Mouse (Mus musculus) gastrocnemius, adult 18-20 months (tissue): Measurements from ENCODE around the gene 1520401A03Rik. TPM values are rescaled to one million over a fixed set of nuclear protein-coding genes. Genes with fewer than 3 reads are reported as not detected.

ENCODE experiments used
- DNase-seq: peaks from one replicate; pipeline ENCODE4 v3.0.0; 2021; ENCODE audit warnings: low spot score
- total RNA-seq, 2 experiments: library from RNA; stranded (reverse); gene quantifications; 2 replicates each; pipeline ENCODE4 v1.2.3; 2021

1520401A03Rik gene
- total RNA-seq, 2 experiments from 2014 or later, result not detected

GRCm38 (mm10) chr17:23670516-23671074 is 52.0 kb downstream of the 1520401A03Rik start:
- peak; percentile 0 for DNase-seq

GRCm38 (mm10) chr17:23665511-23665910 is 57.1 kb downstream of the 1520401A03Rik start:
- no peak for DNase-seq

- no peak for DNase-seq
These were observed 58.0 kb downstream of the 1520401A03Rik start for GRCm38 (mm10) chr17:23664556-23665021.

- no peak for DNase-seq
These were observed 61.1 kb downstream of the 1520401A03Rik start for GRCm38 (mm10) chr17:23661526-23661925.

GRCm38 (mm10) chr17:23660876-23661200 is 61.7 kb downstream of the 1520401A03Rik start:
- DNase-seq, result no peak

GRCm38 (mm10) chr17:23660117-23660875 is 62.3 kb downstream of the 1520401A03Rik start, which contains the start of gene Bicdl2:
Gene Bicdl2, plus strand, starts transcription at chr17:23660506.
- DNase-seq, result peak; percentile 28

GRCm38 (mm10) chr17:23658450-23658849 is 64.1 kb downstream of the 1520401A03Rik start:
- no peak for DNase-seq

Other genes starting within 250 kb of the 1520401A03Rik start
- gene Vmn2r117, start 243.1 kb downstream of the 1520401A03Rik start, total RNA-seq, result not detected
- 1 to 10 TPM; 2.1 to 2.8 TPM for gene Zfp213, start 158.5 kb downstream of the 1520401A03Rik start, total RNA-seq
- 1 to 10 TPM; 2.5 to 2.9 TPM for gene Zfp13, start 123.3 kb downstream of the 1520401A03Rik start, total RNA-seq
- gene Zscan10, start 121.9 kb downstream of the 1520401A03Rik start, total RNA-seq, result not detected
- gene Mmp25, start 77.5 kb downstream of the 1520401A03Rik start, total RNA-seq, result under 1 TPM in 1 of 2 experiments, not detected in 1; 0.07 TPM
- gene Bicdl2, start 62.3 kb downstream of the 1520401A03Rik start, total RNA-seq, result not detected
- 100 to 1,000 TPM; 135 to 138 TPM for gene Hcfc1r1, start 49.2 kb downstream of the 1520401A03Rik start, total RNA-seq
- gene Thoc6, start 48.9 kb downstream of the 1520401A03Rik start, total RNA-seq, result 1 to 10 TPM; 6.9 to 9.9 TPM
- 10 to 100 TPM; 19.6 to 99.5 TPM for gene Tnfrsf12a, start 45.3 kb downstream of the 1520401A03Rik start, total RNA-seq
- gene Cldn6, start 43.5 kb downstream of the 1520401A03Rik start, total RNA-seq, result not detected
- under 1 TPM in 1 of 2 experiments, not detected in 1; 0.21 TPM for gene Cldn9, start 38.8 kb downstream of the 1520401A03Rik start, total RNA-seq
- gene Pkmyt1, start 3.6 kb upstream of the 1520401A03Rik start, total RNA-seq, result under 1 TPM; 0.32 to 0.57 TPM
- gene Paqr4, start 18.1 kb upstream of the 1520401A03Rik start, total RNA-seq, result 1 to 10 TPM; 2.3 to 2.8 TPM
- gene Kremen2, start 23.1 kb upstream of the 1520401A03Rik start, total RNA-seq, result not detected
- gene Flywch1, start 48.8 kb upstream of the 1520401A03Rik start, total RNA-seq, result 10 to 100 TPM; 50.0 to 59.2 TPM
- not detected for gene Flywch2, start 63.3 kb upstream of the 1520401A03Rik start, total RNA-seq
- 100 to 1,000 TPM; 145 to 160 TPM for gene Srrm2, start 67.7 kb upstream of the 1520401A03Rik start, total RNA-seq
- 100 to 1,000 TPM; 394 to 418 TPM for gene Elob, start 106.4 kb upstream of the 1520401A03Rik start, total RNA-seq
- not detected for gene Prss33, start 113.3 kb upstream of the 1520401A03Rik start, total RNA-seq
- not detected for gene Prss32, start 121.1 kb upstream of the 1520401A03Rik start, total RNA-seq
- not detected for gene Prss41, start 121.4 kb upstream of the 1520401A03Rik start, total RNA-seq
- gene Prss21, start 145.3 kb upstream of the 1520401A03Rik start, total RNA-seq, result not detected
- not detected for gene Dcpp1, start 158.1 kb upstream of the 1520401A03Rik start, total RNA-seq
- gene Dcpp2, start 158.1 kb upstream of the 1520401A03Rik start, total RNA-seq, result not detected
- not detected for gene Dcpp3, start 194.7 kb upstream of the 1520401A03Rik start, total RNA-seq
- gene Sbp, start 218.9 kb upstream of the 1520401A03Rik start, total RNA-seq, result not detected
- not detected for gene Sbpl, start 232.5 kb upstream of the 1520401A03Rik start, total RNA-seq